Mouse (Mus musculus) cortical plate, adult 2 months (tissue): Measurements from ENCODE around the gene Fam178b.

Source experiments
- CTCF ChIP-seq: fragments of 200-500 bp; IDR thresholded peaks from 2 replicates; pipeline ENCODE4 v1.5.1; 2011; ENCODE audit warnings: mild to moderate bottlenecking, control low read depth, low read length; ENCODE audit not compliant: insufficient read depth; ENCODE audit errors: extremely low read depth
- POLR2A ChIP-seq: fragments of 200-500 bp; IDR thresholded peaks from 2 replicates; pipeline ENCODE4 v1.6.1; 2011; ENCODE audit warnings: mild to moderate bottlenecking, low read length, control low read depth; ENCODE audit not compliant: insufficient read depth; ENCODE audit errors: extremely low read depth

- no peak for TF ChIP-seq CTCF
- TF ChIP-seq POLR2A = no peak
Observed at GRCm38 (mm10) chr1:36694871-36695270, 11.9 kb upstream of the Fam178b start.
